In the genomic region with DNA sequence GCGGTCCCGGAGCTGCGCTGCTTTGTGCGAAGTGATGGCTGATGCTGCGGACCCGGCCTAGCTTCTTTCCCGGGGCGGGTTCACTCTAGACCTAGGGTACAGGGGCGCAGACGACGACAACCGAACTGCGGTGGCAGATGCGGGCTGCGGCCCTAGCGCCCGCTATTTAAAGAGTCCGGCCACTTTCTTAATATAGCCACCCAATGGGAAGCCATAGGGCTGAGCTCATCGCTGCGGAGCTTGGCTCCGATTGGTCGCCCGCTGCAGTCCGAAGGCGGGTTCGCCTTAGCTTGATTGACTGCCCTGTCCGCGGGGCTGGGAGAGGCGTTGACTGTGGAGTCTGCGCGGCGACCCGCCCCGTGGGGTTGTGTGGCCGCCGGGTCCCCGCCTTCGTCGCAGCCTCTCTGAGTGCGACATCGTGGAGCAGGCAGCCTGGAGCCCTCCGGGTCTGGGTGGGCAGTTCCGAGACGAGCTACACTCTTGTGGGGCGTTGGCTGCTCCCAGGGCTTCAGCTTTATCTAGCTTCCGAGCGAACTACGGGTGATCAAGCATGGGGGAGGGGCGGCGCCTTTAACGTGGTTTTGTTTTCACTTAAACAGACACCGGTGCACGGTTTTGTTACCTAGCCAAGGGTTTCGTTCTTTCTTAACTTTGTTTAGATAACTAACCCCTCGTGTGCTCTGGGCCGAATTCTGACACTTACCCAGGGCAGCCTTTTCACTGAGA, we compare ENCODE assay signal across 8 mouse cellular contexts. TPM values are rescaled to one million over a fixed set of nuclear protein-coding genes. Genes with fewer than 3 reads are reported as not detected.
DNase-seq lines count a peak whose midpoint lies in the region; ATAC-seq lines count a peak whose summit lies in the region.

A gene (minus strand): TSS at position 139 of the 726 bp plus-strand sequence.

- peak within 1 kb of the TSS; percentile 100 for H3K27ac ChIP-seq in hindbrain, embryonic 12.5 days

- H3K4me2 ChIP-seq in hindbrain, embryonic 12.5 days (replicated peaks), result peak within 1 kb of the TSS; percentile 82

- DNase-seq in Muller cell, postnatal 12 days (ENCODE audit: inconsistent ontology term), result peak; percentile 98
- DNase-seq in cerebellum, adult 9-11 months, result peak; percentile 98
- DNase-seq in frontal cortex, postnatal 10 days (ENCODE audit: low spot score in 2 of 2), result peak; percentile 98
- DNase-seq in layer of hippocampus, postnatal 14 days (ENCODE audit: low spot score in 2 of 2), result peak; percentile 98 to 99
- peak; percentile 97 for DNase-seq in lung, postnatal 14 days
- peak; percentile 78 for DNase-seq in retina, adult 2 months (ENCODE audit: low read depth, low spot score)
- peak; percentile 47 to 60 for DNase-seq in thymus, postnatal 36 days

- ATAC-seq in hindbrain, embryonic 12.5 days (ENCODE audit: low FRiP score), result peak; percentile 98

- H3K27me3 ChIP-seq in hindbrain, embryonic 12.5 days, result no peaks in the 10 kb centered on the region

- H3K4me1 ChIP-seq in hindbrain, embryonic 12.5 days, result peaks cover 30% of the 10 kb centered on the region

- H3K9me3 ChIP-seq in hindbrain, embryonic 12.5 days (replicated peaks), result no peaks in the 10 kb centered on the region

- peak within 1 kb of the TSS; percentile 99 for H3K9ac ChIP-seq in hindbrain, embryonic 12.5 days

- H3K36me3 ChIP-seq in hindbrain, embryonic 12.5 days, result no peaks in the 10 kb centered on the region

- under 1% methylated on average over 56 of the region's 56 CpGs for WGBS in hindbrain, embryonic 12.5 days

- peak within 1 kb of the TSS; percentile 93 for H3K4me3 ChIP-seq in hindbrain, embryonic 12.5 days

RNA-seq across cellular contexts. Expression of the gene that starts here (rescaled TPM):
- polyA plus RNA-seq in hindbrain, embryonic 12.5 days (2016; fragmentation: Nextera tagmentation; extraction: Ambion mirVana), result 75.4 and 78.3 TPM in 2 replicates
- total RNA-seq in layer of hippocampus, postnatal 14 days (2021), result 100 to 1,000 TPM; 387 to 396 TPM

Comparison
In these comparisons a context has a peak if more than half of its experiments do, and no peak if none do; other contexts are left out.
1. Peak in every context shown above with its lines: DNase-seq, ATAC-seq, H3K4me3 ChIP-seq and H3K27ac ChIP-seq.